Mouse (Mus musculus) thymus, postnatal 36 days (tissue): ENCODE results near the gene Hsd17b1.
A peak's percentile ranks its signal among the peaks of the same experiment; 100 is the strongest.

Experiments used
- DNase-seq, 2 experiments: peaks; one replicate each; pipeline ENCODE4 v3.0.0; 2022; ENCODE audit warnings: mixed read lengths in 2 of 2

The Hsd17b1 gene

DNA sequence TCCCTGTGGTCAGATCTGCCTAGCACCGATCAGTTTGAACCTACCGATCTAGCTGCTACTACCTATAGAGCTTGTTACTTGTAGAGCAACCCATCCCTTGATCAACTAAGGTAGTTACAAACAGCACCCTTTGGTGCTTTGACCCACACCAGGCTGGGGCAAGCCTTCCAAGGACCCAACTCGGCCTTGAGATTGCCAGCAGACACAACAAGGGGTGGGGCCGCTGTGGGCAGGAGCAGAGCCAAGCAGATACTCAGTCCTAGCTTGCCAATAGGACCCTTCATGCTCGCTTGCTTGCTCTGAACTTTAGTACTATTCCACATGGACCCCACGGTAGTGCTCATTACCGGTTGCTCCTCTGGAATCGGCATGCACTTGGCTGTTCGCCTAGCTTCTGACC is at the start of gene Hsd17b1:
Hsd17b1 (plus strand) TSS at position 291 of the 400 bp plus-strand sequence.
- no peak for DNase-seq

DNA sequence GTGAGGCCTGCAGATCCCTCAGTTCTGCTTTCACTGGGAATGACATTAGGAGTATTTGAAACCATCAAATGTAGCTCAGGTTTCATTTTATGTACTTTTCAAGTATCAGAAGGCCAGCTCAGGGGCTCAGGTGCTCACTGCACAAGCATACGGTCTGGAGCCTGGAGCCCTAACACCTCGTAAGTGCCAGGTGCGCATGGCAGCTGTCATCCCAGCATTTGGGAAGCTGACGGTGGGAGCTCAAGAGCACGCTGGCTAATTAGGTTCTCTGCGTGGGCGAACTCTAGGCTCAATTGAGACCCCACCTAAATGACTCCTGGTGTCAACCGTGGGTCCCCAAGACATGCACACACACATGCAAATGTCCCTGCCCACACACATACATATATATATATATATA is 48.9 kb upstream of the Hsd17b1 start:
- no peak for DNase-seq

GRCm38 (mm10) chr11:101030136-101030807 is 47.9 kb upstream of the Hsd17b1 start:
- DNase-seq = no peak

DNA sequence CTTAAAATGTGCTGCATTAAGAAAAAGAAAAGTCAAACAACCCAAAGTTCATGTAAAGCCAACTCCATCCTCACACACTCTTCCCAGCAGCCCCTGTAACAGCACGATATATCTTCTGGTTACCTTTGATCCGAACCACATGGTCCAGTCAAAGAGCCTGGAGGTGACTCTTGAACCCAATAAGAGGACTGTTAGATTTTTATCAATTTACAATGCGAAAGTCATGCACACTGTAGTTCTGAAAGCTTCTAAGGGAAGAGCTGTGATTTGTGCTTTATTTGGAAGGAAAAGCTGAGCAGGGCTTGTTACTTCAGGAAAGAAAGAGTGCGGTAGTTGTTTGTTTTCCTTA is 47.4 kb upstream of the Hsd17b1 start:
- no peak for DNase-seq

- DNase-seq = no peak
These were observed 46.7 kb upstream of the Hsd17b1 start for GRCm38 (mm10) chr11:101031470-101031869.

GRCm38 (mm10) chr11:101033856-101034500 is 44.2 kb upstream of the Hsd17b1 start:
- no peak for DNase-seq

DNA sequence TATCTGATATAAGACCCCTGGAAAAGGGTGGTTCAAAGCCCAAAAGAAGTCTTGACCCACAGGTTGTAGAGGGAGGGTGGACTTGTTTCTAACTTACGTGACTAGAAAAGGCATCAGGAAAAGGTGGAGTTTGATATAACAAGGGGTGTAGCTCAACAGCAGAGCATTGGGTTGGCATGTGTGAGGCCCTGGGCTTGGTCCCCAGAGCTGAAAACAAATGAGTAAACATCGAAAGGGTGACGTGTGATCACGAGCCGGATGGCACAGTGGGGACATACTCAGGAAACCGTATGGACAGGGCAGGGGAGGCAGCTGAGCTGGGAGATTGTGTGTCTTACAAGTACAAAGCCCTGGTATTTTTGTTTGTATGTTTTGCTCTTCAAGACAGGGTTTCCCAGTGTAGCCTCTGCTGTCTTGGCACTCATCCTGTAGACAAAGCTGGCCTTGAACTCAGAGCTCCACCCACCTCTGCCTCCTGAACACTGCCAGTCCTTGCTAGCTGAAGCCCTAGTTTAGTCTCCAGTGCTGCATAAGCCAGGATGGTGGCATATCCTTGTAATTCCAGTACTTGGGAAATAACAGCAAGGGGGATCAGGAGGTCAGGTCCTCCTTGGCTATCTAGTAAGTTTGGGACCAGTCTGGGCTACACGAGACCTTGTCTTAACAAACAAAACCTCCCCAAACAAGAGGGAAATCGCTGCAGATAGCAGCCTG is 43.4 kb upstream of the Hsd17b1 start:
- no peak for DNase-seq

DNA sequence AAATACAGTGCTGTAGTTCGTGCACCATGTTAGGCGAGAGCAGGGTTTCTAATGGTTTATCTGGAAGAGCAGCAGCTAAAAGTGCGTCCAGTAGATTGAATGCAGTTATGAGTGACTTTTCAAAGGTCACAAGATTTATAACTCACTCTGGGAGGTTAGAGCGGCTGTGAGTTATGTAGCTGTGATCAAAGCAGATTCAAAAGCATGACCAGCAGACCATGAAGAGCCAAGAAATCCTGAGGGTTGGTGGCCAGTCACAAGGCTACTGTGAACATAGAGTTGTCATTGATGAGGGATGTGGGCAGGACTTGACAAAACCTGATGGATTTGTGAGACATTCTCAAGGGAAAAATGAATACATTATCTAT is 42.9 kb upstream of the Hsd17b1 start:
- no peak for DNase-seq

DNA sequence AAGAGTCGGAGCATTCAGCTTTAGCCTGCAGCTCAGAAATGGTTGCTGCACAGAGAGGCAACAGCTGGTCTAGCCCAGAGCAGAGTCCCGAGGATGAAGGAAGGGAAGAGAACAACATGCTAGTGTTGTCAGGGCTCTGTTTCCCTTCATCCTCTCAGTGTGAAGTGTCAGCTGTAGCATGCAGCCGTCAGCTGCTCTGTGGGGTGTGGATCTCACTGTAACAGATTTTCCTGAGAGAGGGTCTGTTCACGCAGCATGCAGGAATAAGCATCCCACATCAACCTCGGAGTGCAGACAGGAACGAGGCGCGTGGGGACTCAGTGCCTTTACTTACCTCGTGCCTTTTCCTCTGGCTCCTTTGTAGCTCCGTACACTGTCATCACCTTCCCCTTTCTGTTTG is 40.4 kb upstream of the Hsd17b1 start:
- DNase-seq = no peak

- DNase-seq = peak in 1 of 2 experiments; percentile 50
These were observed 32.4 kb upstream of the Hsd17b1 start for GRCm38 (mm10) chr11:101045826-101046225.

- DNase-seq = peak; percentile 43 to 54
These were observed 31.8 kb upstream of the Hsd17b1 start for GRCm38 (mm10) chr11:101046440-101046839.

DNA sequence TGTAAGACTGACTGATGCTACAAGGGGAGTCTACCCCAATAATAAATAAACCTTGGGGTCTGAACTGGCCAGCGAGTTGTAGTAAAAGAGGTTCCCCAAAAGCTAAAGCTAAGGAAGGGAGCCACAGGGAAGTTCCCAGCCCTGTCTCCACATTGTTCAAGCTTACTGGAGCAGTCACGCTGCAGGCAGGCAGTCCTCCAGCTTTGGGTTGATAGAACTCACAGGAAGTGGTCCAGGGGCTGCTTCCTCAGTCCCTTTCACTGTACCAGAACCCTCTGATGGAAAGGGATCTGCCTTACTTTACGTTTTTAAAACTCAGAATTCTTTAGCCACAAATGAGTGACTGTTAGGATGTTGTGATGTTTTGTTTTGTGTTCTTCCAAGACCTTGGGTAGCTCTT is 30.7 kb upstream of the Hsd17b1 start:
- no peak for DNase-seq

DNA sequence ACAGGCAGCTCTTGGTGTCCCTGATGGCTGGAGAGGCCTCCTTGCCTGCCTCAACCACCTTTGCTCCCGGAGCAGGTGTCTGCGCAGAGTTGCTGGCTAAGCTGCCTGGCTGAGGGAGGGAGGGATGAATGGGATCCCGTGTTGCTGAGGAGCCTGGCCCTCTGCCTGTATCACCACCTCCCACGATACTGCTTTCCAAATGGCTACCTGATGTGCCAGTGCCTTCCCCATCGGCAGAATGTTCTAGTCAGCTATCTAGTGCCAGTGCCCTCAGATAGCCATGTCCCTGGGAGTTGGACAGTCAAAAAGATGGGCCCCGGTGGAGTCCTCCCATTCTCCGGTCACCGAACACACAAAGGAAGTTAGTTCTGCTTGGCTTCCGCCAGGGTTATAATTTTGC is 27.9 kb upstream of the Hsd17b1 start:
- DNase-seq = no peak

DNA sequence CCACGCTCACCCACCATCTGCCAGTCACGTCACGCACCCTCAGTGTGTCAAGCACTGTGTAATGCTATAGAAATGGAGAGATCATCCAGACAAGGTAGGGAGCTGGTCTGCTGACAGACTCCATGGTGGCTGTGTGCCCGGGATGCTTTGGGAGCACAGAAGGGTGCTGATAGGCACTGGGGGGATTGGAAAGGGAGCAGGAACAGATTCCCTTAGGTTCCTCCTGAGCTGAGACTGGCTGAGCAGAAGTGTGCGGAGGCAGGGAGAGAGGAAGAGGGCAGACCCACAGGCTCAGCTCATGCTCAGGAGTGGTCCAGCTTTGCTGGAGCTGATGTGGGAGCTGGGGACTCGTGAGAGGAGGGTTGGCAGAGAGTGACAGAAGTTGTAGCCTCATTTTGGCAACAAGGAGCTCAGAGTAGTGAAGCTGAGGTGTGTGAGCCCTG is 27.1 kb upstream of the Hsd17b1 start:
- no peak for DNase-seq

- no peak for DNase-seq
These were observed 26.6 kb upstream of the Hsd17b1 start for GRCm38 (mm10) chr11:101051617-101052016.

GRCm38 (mm10) chr11:101052751-101053473 is 25.3 kb upstream of the Hsd17b1 start:
- DNase-seq = no peak

- DNase-seq = peak in 1 of 2 experiments; percentile 37
These were observed 24.2 kb upstream of the Hsd17b1 start for GRCm38 (mm10) chr11:101053974-101054373.

DNA sequence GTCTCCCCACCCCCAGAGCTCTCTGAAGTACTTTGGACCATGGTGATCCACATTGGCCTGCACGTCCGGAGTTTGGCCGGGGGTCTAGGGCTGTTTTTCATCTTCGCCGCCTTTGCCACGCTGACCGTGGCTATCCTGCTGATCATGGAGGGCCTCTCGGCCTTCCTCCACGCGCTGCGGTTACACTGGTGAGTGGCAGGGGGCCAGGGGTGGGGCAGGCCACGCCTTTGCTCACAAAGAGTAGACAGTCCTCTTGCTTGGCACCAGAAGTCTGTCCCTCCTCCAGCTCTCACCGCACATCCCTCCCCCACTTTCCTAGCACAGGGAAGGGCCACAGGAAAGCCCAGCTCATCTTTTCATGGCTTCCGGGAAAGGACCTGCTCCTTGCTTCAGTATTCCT is 22.8 kb upstream of the Hsd17b1 start:
- DNase-seq = no peak

GRCm38 (mm10) chr11:101056885-101057284 is 21.3 kb upstream of the Hsd17b1 start:
- DNase-seq = no peak

DNA sequence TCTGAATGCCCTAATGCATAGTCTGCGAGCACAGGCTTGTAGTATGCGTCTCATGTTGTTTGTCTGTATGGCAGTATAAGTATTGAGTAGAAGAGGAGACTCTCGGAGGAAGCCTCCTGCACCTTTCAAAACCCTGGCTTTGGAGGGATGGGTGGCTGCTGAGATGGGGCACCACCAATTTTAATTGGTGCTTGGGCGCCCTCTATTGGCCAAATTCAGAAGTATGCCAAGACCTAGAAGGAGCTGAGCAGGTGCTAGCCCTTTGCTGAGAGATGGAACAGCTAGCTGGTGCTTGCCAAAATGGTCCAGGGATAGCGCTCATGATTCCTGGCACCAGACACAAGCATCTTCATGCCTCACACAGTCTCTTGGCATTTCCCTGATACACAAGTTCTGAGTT is 20.4 kb upstream of the Hsd17b1 start:
- peak; percentile 84 to 88 for DNase-seq

DNA sequence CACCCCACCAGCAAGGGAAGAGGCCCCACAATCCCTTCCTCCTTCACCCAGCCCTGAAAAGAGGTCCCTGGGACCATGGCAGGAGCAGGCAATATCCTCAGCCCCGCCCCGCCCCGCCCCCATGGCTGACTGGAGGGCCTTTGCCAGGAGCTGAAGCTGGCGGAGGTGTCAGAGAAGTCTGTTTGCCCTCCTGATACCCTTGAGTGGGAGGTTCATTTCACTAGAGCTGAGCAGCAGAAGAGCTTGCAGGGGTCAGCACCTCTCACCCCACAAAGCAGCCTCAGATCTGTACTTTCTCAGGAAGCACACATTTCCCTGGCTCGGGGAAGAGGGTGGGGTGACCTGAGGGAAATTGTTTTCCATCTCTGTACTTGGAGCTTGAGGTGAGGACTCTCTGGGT is 19.5 kb upstream of the Hsd17b1 start:
- DNase-seq = no peak

DNA sequence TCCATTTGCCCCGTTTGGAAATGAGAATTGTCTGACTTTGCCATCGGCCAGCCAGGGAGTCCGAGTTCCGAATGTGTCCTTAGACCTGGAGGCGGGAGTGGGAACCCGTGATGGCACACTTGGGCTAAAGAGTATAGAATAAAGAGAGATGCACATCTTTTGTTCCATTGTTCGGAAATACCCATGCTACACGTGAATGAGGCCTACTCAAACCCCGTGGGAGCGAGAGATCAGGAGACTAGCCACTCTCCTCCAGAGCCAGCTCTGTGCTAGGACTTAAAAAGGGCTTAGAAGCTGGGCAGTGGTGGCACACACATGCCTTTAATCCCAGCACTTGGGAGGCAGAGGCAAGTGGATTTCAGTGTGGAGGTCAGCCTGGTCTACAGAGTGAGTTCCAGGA is 18.7 kb upstream of the Hsd17b1 start:
- no peak for DNase-seq

- DNase-seq = peak in 1 of 2 experiments; percentile 37
These were observed 18.1 kb upstream of the Hsd17b1 start for GRCm38 (mm10) chr11:101060126-101060525.
